Mouse (Mus musculus): ENCODE measurements at regions not wholly inside any gene's neighbourhood (a gene's known extent, or its start where the extent isn't known, plus 50 kb on each side); places are given as distances from the start of the nearest gene placed in this dataset.

GRCm38 (mm10) chr8:34709911-34710733, 598.6 kb upstream of the Gm10131 start:
- DNase-seq (ENCODE audit: inconsistent age in 2 of 2, low spot score in 1 of 2) = no peak

- no peak for DNase-seq (ENCODE audit: inconsistent age in 2 of 2, low spot score in 1 of 2)
Measured at GRCm38 (mm10) chr8:34709316-34709715, 597.8 kb upstream of the Gm10131 start.

- no peak for DNase-seq (ENCODE audit: inconsistent age in 2 of 2, low spot score in 1 of 2)
Measured at GRCm38 (mm10) chr8:34703351-34703750, 591.8 kb upstream of the Gm10131 start.

- no peak for DNase-seq (ENCODE audit: inconsistent age in 2 of 2, low spot score in 1 of 2)
Measured at GRCm38 (mm10) chr8:34702806-34703205, 591.3 kb upstream of the Gm10131 start.

- DNase-seq (ENCODE audit: inconsistent age in 2 of 2, low spot score in 1 of 2) = no peak
Measured at GRCm38 (mm10) chr8:34699015-34699414, 587.5 kb upstream of the Gm10131 start.

- no peak for DNase-seq (ENCODE audit: inconsistent age in 2 of 2, low spot score in 1 of 2)
Measured at GRCm38 (mm10) chr8:34696365-34696764, 584.8 kb upstream of the Gm10131 start.

GRCm38 (mm10) chr8:34692606-34693005, 581.1 kb upstream of the Gm10131 start:
- no peak for DNase-seq (ENCODE audit: inconsistent age in 2 of 2, low spot score in 1 of 2)

- peak in 1 of 2 experiments; percentile 51 for DNase-seq (ENCODE audit: inconsistent age in 2 of 2, low spot score in 1 of 2)
Measured at GRCm38 (mm10) chr8:34691776-34692175, 580.2 kb upstream of the Gm10131 start.

- peak in 1 of 2 experiments; percentile 42 for DNase-seq (ENCODE audit: inconsistent age in 2 of 2, low spot score in 1 of 2)
Measured at GRCm38 (mm10) chr8:34689825-34690493, 578.4 kb upstream of the Gm10131 start.

- DNase-seq (ENCODE audit: inconsistent age in 2 of 2, low spot score in 1 of 2) = no peak
Measured at GRCm38 (mm10) chr8:34689049-34689824, 577.7 kb upstream of the Gm10131 start.

- no peak for DNase-seq (ENCODE audit: inconsistent age in 2 of 2, low spot score in 1 of 2)
Measured at GRCm38 (mm10) chr8:34688396-34689048, 577.0 kb upstream of the Gm10131 start.

- DNase-seq (ENCODE audit: inconsistent age in 2 of 2, low spot score in 1 of 2) = no peak
Measured at GRCm38 (mm10) chr8:34686371-34686770, 574.8 kb upstream of the Gm10131 start.

- no peak for DNase-seq (ENCODE audit: inconsistent age in 2 of 2, low spot score in 1 of 2)
Measured at GRCm38 (mm10) chr8:34684683-34685082, 573.1 kb upstream of the Gm10131 start.

- no peak for DNase-seq (ENCODE audit: inconsistent age in 2 of 2, low spot score in 1 of 2)
Measured at GRCm38 (mm10) chr8:34683173-34683572, 571.6 kb upstream of the Gm10131 start.

GRCm38 (mm10) chr8:34682221-34682620, 570.7 kb upstream of the Gm10131 start:
- DNase-seq (ENCODE audit: inconsistent age in 2 of 2, low spot score in 1 of 2) = no peak

GRCm38 (mm10) chr8:34679565-34680291, 568.2 kb upstream of the Gm10131 start:
- DNase-seq (ENCODE audit: inconsistent age in 2 of 2, low spot score in 1 of 2) = peak; percentile 40 to 65

- no peak for DNase-seq (ENCODE audit: inconsistent age in 2 of 2, low spot score in 1 of 2)
Measured at GRCm38 (mm10) chr8:34678879-34679278, 567.3 kb upstream of the Gm10131 start.

GRCm38 (mm10) chr8:34671716-34672115, 560.2 kb upstream of the Gm10131 start:
- DNase-seq (ENCODE audit: inconsistent age in 2 of 2, low spot score in 1 of 2) = no peak

- no peak for DNase-seq (ENCODE audit: inconsistent age in 2 of 2, low spot score in 1 of 2)
Measured at GRCm38 (mm10) chr8:34670930-34671715, 559.6 kb upstream of the Gm10131 start.

GRCm38 (mm10) chr8:34669146-34669545, 557.6 kb upstream of the Gm10131 start:
- no peak for DNase-seq (ENCODE audit: inconsistent age in 2 of 2, low spot score in 1 of 2)
